7 mouse cellular contexts compared by ENCODE assay signal in the genomic region with DNA sequence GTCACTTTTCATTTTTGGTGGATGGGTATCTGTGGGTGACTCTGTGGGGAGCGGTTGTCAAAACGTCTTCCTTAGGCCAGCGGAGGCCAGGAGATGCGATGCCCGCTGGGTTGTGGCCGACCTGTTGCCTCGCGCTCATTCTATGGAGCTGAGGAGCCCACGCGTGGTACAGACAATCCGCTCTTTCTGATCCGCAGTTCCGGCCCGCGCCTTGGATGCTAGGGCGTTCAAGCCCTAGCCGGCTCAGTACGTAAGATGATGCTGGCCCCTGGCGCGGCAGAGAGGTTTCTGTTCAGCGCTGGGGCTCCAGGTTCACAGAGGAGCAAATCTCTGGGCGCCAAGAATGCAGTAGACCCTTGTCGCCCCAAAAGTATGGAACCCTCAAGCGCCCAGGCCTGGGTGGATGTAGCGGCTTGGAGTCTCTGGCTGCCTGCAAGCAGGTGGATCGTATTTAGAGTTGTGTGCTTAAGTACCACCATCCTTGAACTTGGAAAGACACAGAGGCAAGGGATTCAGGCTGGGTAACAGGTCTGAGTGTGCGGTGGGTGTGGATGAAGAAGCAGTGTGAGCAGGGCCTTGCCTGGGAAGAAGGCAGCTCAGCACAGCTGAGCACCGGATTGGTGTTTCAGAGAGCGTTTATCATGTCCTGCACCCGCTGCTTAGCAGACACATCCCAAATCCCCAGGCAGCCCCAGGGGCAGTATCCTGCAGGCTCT. TPM values are rescaled to one million over a fixed set of nuclear protein-coding genes. Genes with fewer than 3 reads are reported as not detected.
DNase-seq lines count a peak whose midpoint lies in the region; ATAC-seq and TF ChIP-seq lines count a peak whose summit lies in the region.

No protein-coding gene starts in this region.

- H3K4me1 ChIP-seq in lung, postnatal 0 days (ENCODE audit: insufficient read depth, low read depth, low read length): no peaks in the 10 kb centered on the region
- H3K4me1 ChIP-seq in forebrain, embryonic 10.5 days: peaks cover 38% of the 10 kb centered on the region
- peaks cover 35% of the 10 kb centered on the region for H3K4me1 ChIP-seq in limb, embryonic 14.5 days (ENCODE audit: control insufficient read depth, insufficient read depth, low read length)

- no peak for ATAC-seq in lung, postnatal 0 days
- ATAC-seq in limb, embryonic 14.5 days (ENCODE audit: low FRiP score, low read depth): no peak

- no peak overlapping the region for H3K27ac ChIP-seq in lung, postnatal 0 days (ENCODE audit: low read length)
- no peak overlapping the region for H3K27ac ChIP-seq in forebrain, embryonic 10.5 days
- peak overlapping the region; percentile 89 for H3K27ac ChIP-seq in limb, embryonic 14.5 days (replicated peaks; ENCODE audit: low read depth, low read length)

- no peaks in the 10 kb centered on the region for H3K36me3 ChIP-seq in lung, postnatal 0 days (ENCODE audit: insufficient read depth, low read length)
- H3K36me3 ChIP-seq in forebrain, embryonic 10.5 days (replicated peaks): no peaks in the 10 kb centered on the region
- H3K36me3 ChIP-seq in limb, embryonic 14.5 days (ENCODE audit: control insufficient read depth, insufficient read depth, low read length): no peaks in the 10 kb centered on the region

- WGBS in lung, postnatal 0 days: 8% methylated on average over 30 of the region's 30 CpGs
- 7% methylated on average over 30 of the region's 30 CpGs for WGBS in forebrain, embryonic 10.5 days
- 4% methylated on average over 30 of the region's 30 CpGs for WGBS in limb, embryonic 14.5 days

- no peak overlapping the region for H3K9ac ChIP-seq in lung, postnatal 0 days (replicated peaks; ENCODE audit: low read depth)
- H3K9ac ChIP-seq in limb, embryonic 14.5 days (ENCODE audit: low read depth, low read length, severe bottlenecking): peak overlapping the region; percentile 79

- H3K4me2 ChIP-seq in lung, postnatal 0 days (replicated peaks; ENCODE audit: low read depth, low read length): peak overlapping the region; percentile 71
- peak overlapping the region; percentile 91 for H3K4me2 ChIP-seq in limb, embryonic 14.5 days (replicated peaks; ENCODE audit: low read depth, low read length, severe bottlenecking)

- no peak for TF ChIP-seq CTCF in lung, postnatal 0 days (IDR thresholded peaks at IDR 0.05)

- no peak for TF ChIP-seq POLR2A in limb, embryonic 14.5 days (IDR thresholded peaks at IDR 0.05; ENCODE audit: borderline replicate concordance, extremely low read depth, insufficient read depth, insufficient read length)

- H3K9me3 ChIP-seq in lung, postnatal 0 days (ENCODE audit: low read length): no peaks in the 10 kb centered on the region
- H3K9me3 ChIP-seq in forebrain, embryonic 10.5 days: no peaks in the 10 kb centered on the region
- H3K9me3 ChIP-seq in limb, embryonic 14.5 days (ENCODE audit: control insufficient read depth, low read length): no peaks in the 10 kb centered on the region

- peak overlapping the region; percentile 43; the same call in 1 of the 2 replicates for H3K4me3 ChIP-seq in lung, postnatal 0 days (ENCODE audit: low read depth, low read length)
- peak overlapping the region; percentile 64 for H3K4me3 ChIP-seq in forebrain, embryonic 10.5 days
- H3K4me3 ChIP-seq in limb, embryonic 14.5 days (replicated peaks; ENCODE audit: low read length): peak overlapping the region; percentile 66

- no peak for DNase-seq in lung, postnatal 0 days (ENCODE audit: low spot score)
- no peak for DNase-seq in lung, postnatal 4 days
- peak; percentile 19 for DNase-seq in forebrain, embryonic 10.5 days (ENCODE audit: extremely low spot score, low spot score)
- no peak for DNase-seq in limb, embryonic 14.5 days (ENCODE audit: low spot score)
- no peak for DNase-seq in right cerebral cortex, postnatal 25 days
- no peak for DNase-seq in adrenal gland, postnatal 14 days
- no peak for DNase-seq in adrenal gland, postnatal 25 days

- H3K27me3 ChIP-seq in lung, postnatal 0 days (replicated peaks; ENCODE audit: insufficient read depth, low read length): peaks cover 28% of the 10 kb centered on the region
- H3K27me3 ChIP-seq in forebrain, embryonic 10.5 days (ENCODE audit: poor library complexity, severe bottlenecking): peaks cover 89% of the 10 kb centered on the region
- peaks cover 24% of the 10 kb centered on the region; the same call in 1 of the 2 replicates for H3K27me3 ChIP-seq in limb, embryonic 14.5 days (ENCODE audit: control insufficient read depth, insufficient read depth, low read length)

- TF ChIP-seq EP300 in lung, postnatal 0 days (IDR thresholded peaks at IDR 0.05): no peak

RNA-seq across cellular contexts. Expression of a gene that starts 1.3 kb away (rescaled TPM):
- polyA plus RNA-seq in lung, postnatal 0 days (2015; fragmentation: Nextera tagmentation; extraction: Ambion mirVana): 3.6 and 4.1 TPM in 2 replicates
- polyA plus RNA-seq in forebrain, embryonic 10.5 days (2016; fragmentation: Nextera tagmentation; extraction: Ambion mirVana): 9.7 and 10.5 TPM in 2 replicates
- 240 and 337 TPM in 2 replicates for polyA plus RNA-seq in limb, embryonic 14.5 days (2012; rRNA removed)
- 80.8 and 81.8 TPM in 2 replicates for polyA plus RNA-seq in limb, embryonic 14.5 days (2014; fragmentation: Nextera tagmentation; extraction: Ambion mirVana)
- 1.7 and 2.3 TPM in 2 replicates for total RNA-seq in adrenal gland, postnatal 14 days (2021)
- total RNA-seq in adrenal gland, postnatal 25 days (2021): 1.6 and 1.7 TPM in 2 replicates
